Comparison of ENCODE assay signal across 7 mouse cellular contexts in genomic region chr12:72976172-72976571, GRCm38 (mm10). TPM values are rescaled to one million over a fixed set of nuclear protein-coding genes. Genes with fewer than 3 reads are reported as not detected.
DNase-seq lines count a peak whose midpoint lies in the region; ATAC-seq and TF ChIP-seq lines count a peak whose summit lies in the region.

No protein-coding gene starts in this region.

- WGBS in lung, postnatal 0 days = 6% methylated on average over 7 of the region's 7 CpGs
- 6% methylated on average over 7 of the region's 7 CpGs for WGBS in forebrain, embryonic 15.5 days
- 2% methylated on average over 7 of the region's 7 CpGs for WGBS in limb, embryonic 14.5 days
- WGBS in stomach, embryonic 15.5 days = 12% methylated on average over 7 of the region's 7 CpGs
- 10% methylated on average over 7 of the region's 7 CpGs for WGBS in thymus, adult 2 months

- no peaks in the 10 kb centered on the region for H3K4me1 ChIP-seq in lung, postnatal 0 days (ENCODE audit: insufficient read depth, low read depth, low read length)
- 0 out of 2 replicates have a peak, but pooled peaks cover 5% of the 10 kb centered on the region for H3K4me1 ChIP-seq in forebrain, embryonic 15.5 days
- peaks cover 7% of the 10 kb centered on the region; the same call in 1 of the 2 replicates for H3K4me1 ChIP-seq in limb, embryonic 14.5 days (ENCODE audit: control insufficient read depth, insufficient read depth, low read length)
- 0 out of 2 replicates have a peak, but pooled peaks cover 4% of the 10 kb centered on the region for H3K4me1 ChIP-seq in stomach, embryonic 15.5 days
- no peaks in the 10 kb centered on the region for H3K4me1 ChIP-seq in thymus, adult 2 months (replicated peaks; ENCODE audit: control insufficient read depth, insufficient read depth, low read length)

- TF ChIP-seq CTCF in lung, postnatal 0 days (IDR thresholded peaks at IDR 0.05) = no peak
- no peak for TF ChIP-seq CTCF in thymus, adult 2 months (IDR thresholded peaks at IDR 0.05; ENCODE audit: borderline replicate concordance, control insufficient read depth, extremely low read depth, insufficient read depth, low read length, poor library complexity)

- no peak overlapping the region for H3K27ac ChIP-seq in lung, postnatal 0 days (ENCODE audit: low read length)
- no peak overlapping the region for H3K27ac ChIP-seq in forebrain, embryonic 15.5 days (replicated peaks)
- no peak overlapping the region for H3K27ac ChIP-seq in limb, embryonic 14.5 days (replicated peaks; ENCODE audit: low read depth, low read length)
- H3K27ac ChIP-seq in stomach, embryonic 15.5 days = no peak overlapping the region
- no peak overlapping the region for H3K27ac ChIP-seq in thymus, adult 2 months (ENCODE audit: control insufficient read depth, insufficient read depth, low read length)

- no peaks in the 10 kb centered on the region for H3K9me3 ChIP-seq in lung, postnatal 0 days (ENCODE audit: low read length)
- H3K9me3 ChIP-seq in forebrain, embryonic 15.5 days = no peaks in the 10 kb centered on the region
- H3K9me3 ChIP-seq in limb, embryonic 14.5 days (ENCODE audit: control insufficient read depth, low read length) = no peaks in the 10 kb centered on the region
- H3K9me3 ChIP-seq in stomach, embryonic 15.5 days = no peaks in the 10 kb centered on the region

- no peak for DNase-seq in lung, postnatal 0 days (ENCODE audit: low spot score)
- no peak for DNase-seq in lung, postnatal 25 days (ENCODE audit: low spot score)
- DNase-seq in limb, embryonic 14.5 days (ENCODE audit: low spot score) = peak; percentile 60
- DNase-seq in cerebellum, adult 18-20 months = no peak
- no peak for DNase-seq in thymus, adult 2 months

- H3K27me3 ChIP-seq in lung, postnatal 0 days (replicated peaks; ENCODE audit: insufficient read depth, low read length) = peaks cover 5% of the 10 kb centered on the region; the same call in 1 of the 2 replicates
- peaks cover 34% of the 10 kb centered on the region for H3K27me3 ChIP-seq in forebrain, embryonic 15.5 days
- 0 out of 2 replicates have a peak, but pooled peaks cover 4% of the 10 kb centered on the region for H3K27me3 ChIP-seq in limb, embryonic 14.5 days (ENCODE audit: control insufficient read depth, insufficient read depth, low read length)
- H3K27me3 ChIP-seq in stomach, embryonic 15.5 days (replicated peaks) = no peaks in the 10 kb centered on the region
- H3K27me3 ChIP-seq in thymus, adult 2 months (ENCODE audit: control insufficient read depth, insufficient read depth, low read length) = no peaks in the 10 kb centered on the region

- no peak for TF ChIP-seq EP300 in lung, postnatal 0 days (IDR thresholded peaks at IDR 0.05)

- peak overlapping the region; percentile 44 for H3K4me2 ChIP-seq in lung, postnatal 0 days (replicated peaks; ENCODE audit: low read depth, low read length)
- H3K4me2 ChIP-seq in forebrain, embryonic 15.5 days (replicated peaks) = 0 out of 2 replicates have a peak overlapping the region, but pooled peaks have one; percentile 19
- peak overlapping the region; percentile 44 for H3K4me2 ChIP-seq in limb, embryonic 14.5 days (replicated peaks; ENCODE audit: low read depth, low read length, severe bottlenecking)
- peak overlapping the region; percentile 42 for H3K4me2 ChIP-seq in stomach, embryonic 15.5 days

- no peak for ATAC-seq in lung, postnatal 0 days
- ATAC-seq in forebrain, embryonic 15.5 days (replicated peaks) = no peak
- ATAC-seq in limb, embryonic 14.5 days (ENCODE audit: low FRiP score, low read depth) = peak; percentile 53
- ATAC-seq in stomach, embryonic 15.5 days (ENCODE audit: insufficient read depth, low FRiP score, low read depth) = no peak

- H3K4me3 ChIP-seq in lung, postnatal 0 days (ENCODE audit: low read depth, low read length) = no peak overlapping the region
- no peak overlapping the region for H3K4me3 ChIP-seq in forebrain, embryonic 15.5 days
- H3K4me3 ChIP-seq in limb, embryonic 14.5 days (replicated peaks; ENCODE audit: low read length) = peak overlapping the region; percentile 26
- H3K4me3 ChIP-seq in stomach, embryonic 15.5 days (replicated peaks) = no peak overlapping the region; the same call in 1 of the 2 replicates
- H3K4me3 ChIP-seq in thymus, adult 2 months (ENCODE audit: control insufficient read depth, insufficient read depth, low read length) = no peak overlapping the region

- TF ChIP-seq POLR2A in limb, embryonic 14.5 days (IDR thresholded peaks at IDR 0.05; ENCODE audit: borderline replicate concordance, extremely low read depth, insufficient read depth, insufficient read length) = no peak
- no peak for TF ChIP-seq POLR2A in thymus, adult 2 months (IDR thresholded peaks at IDR 0.05; ENCODE audit: control insufficient read depth, extremely low read depth, insufficient read depth, low read length, poor library complexity)

- H3K36me3 ChIP-seq in lung, postnatal 0 days (ENCODE audit: insufficient read depth, low read length) = no peaks in the 10 kb centered on the region
- no peaks in the 10 kb centered on the region for H3K36me3 ChIP-seq in forebrain, embryonic 15.5 days
- no peaks in the 10 kb centered on the region for H3K36me3 ChIP-seq in limb, embryonic 14.5 days (ENCODE audit: control insufficient read depth, insufficient read depth, low read length)
- no peaks in the 10 kb centered on the region for H3K36me3 ChIP-seq in stomach, embryonic 15.5 days
- H3K36me3 ChIP-seq in thymus, adult 2 months (ENCODE audit: control insufficient read depth, insufficient read depth, low read length) = no peaks in the 10 kb centered on the region

- no peak overlapping the region for H3K9ac ChIP-seq in lung, postnatal 0 days (replicated peaks; ENCODE audit: low read depth)
- H3K9ac ChIP-seq in forebrain, embryonic 15.5 days (replicated peaks) = no peak overlapping the region
- no peak overlapping the region; the same call in 1 of the 2 replicates for H3K9ac ChIP-seq in limb, embryonic 14.5 days (ENCODE audit: low read depth, low read length, severe bottlenecking)
- no peak overlapping the region for H3K9ac ChIP-seq in stomach, embryonic 15.5 days

RNA-seq across cellular contexts. Expression of gene 4930447C04Rik, which starts 35.6 kb away (rescaled TPM):
- polyA plus RNA-seq in lung, postnatal 0 days (2015; fragmentation: Nextera tagmentation; extraction: Ambion mirVana) = 0.08 and 0.17 TPM in 2 replicates
- 2.6 and 3.1 TPM in 2 replicates for polyA plus RNA-seq in forebrain, embryonic 15.5 days (2015; fragmentation: Nextera tagmentation; extraction: Ambion mirVana)
- polyA plus RNA-seq in limb, embryonic 14.5 days (2012; rRNA removed) = 10.8 and 15.7 TPM in 2 replicates
- 3.2 TPM in 2 replicates for polyA plus RNA-seq in limb, embryonic 14.5 days (2014; fragmentation: Nextera tagmentation; extraction: Ambion mirVana)
- polyA plus RNA-seq in stomach, embryonic 15.5 days (2015; fragmentation: Nextera tagmentation; extraction: Ambion mirVana) = 1.6 and 2.6 TPM in 2 replicates
- not detected in 2 replicates for polyA plus RNA-seq in thymus, adult 2 months (2012; rRNA removed)

RNA-seq across cellular contexts. Expression of gene Six6, which starts 36.5 kb away (rescaled TPM):
- polyA plus RNA-seq in lung, postnatal 0 days (2015; fragmentation: Nextera tagmentation; extraction: Ambion mirVana) = not detected in 2 replicates
- polyA plus RNA-seq in forebrain, embryonic 15.5 days (2015; fragmentation: Nextera tagmentation; extraction: Ambion mirVana) = 1.1 and 4.3 TPM in 2 replicates
- polyA plus RNA-seq in limb, embryonic 14.5 days (2012; rRNA removed) = not detected in 2 replicates
- not detected in 2 replicates for polyA plus RNA-seq in limb, embryonic 14.5 days (2014; fragmentation: Nextera tagmentation; extraction: Ambion mirVana)
- not detected in 2 replicates for polyA plus RNA-seq in stomach, embryonic 15.5 days (2015; fragmentation: Nextera tagmentation; extraction: Ambion mirVana)
- polyA plus RNA-seq in thymus, adult 2 months (2012; rRNA removed) = not detected in 2 replicates
